Mouse (Mus musculus) layer of hippocampus, postnatal 10 days (tissue): ENCODE data around the gene Mgat5b. TPM values are rescaled to one million over a fixed set of nuclear protein-coding genes. Genes with fewer than 3 reads are reported as not detected.

Experiments
- DNase-seq, 2 experiments: peaks; one replicate each; pipeline ENCODE4 v3.0.0; 2021; ENCODE audit warnings: low spot score in 2 of 2
- total RNA-seq, 2 experiments: library from RNA; stranded (reverse); gene quantifications; 2 replicates each; pipeline ENCODE4 v1.2.3; 2021

The Mgat5b gene
- total RNA-seq, 2 experiments from 2014 or later, result 58.3 to 65.9 TPM

- no peak for DNase-seq
Observed at GRCm38 (mm10) chr11:116974341-116974740, 55.7 kb downstream of the Mgat5b start.

GRCm38 (mm10) chr11:116980313-116980712, 61.6 kb downstream of the Mgat5b start:
- no peak for DNase-seq

GRCm38 (mm10) chr11:116982543-116982942, 63.9 kb downstream of the Mgat5b start:
- no peak for DNase-seq

GRCm38 (mm10) chr11:116985504-116986385, 67.1 kb downstream of the Mgat5b start:
- DNase-seq, result no peak

GRCm38 (mm10) chr11:116988131-116988530, 69.5 kb downstream of the Mgat5b start:
- DNase-seq, result peak; percentile 51 to 58

GRCm38 (mm10) chr11:116990231-116990630, 71.6 kb downstream of the Mgat5b start:
- no peak for DNase-seq

GRCm38 (mm10) chr11:116991410-116991809, 72.7 kb downstream of the Mgat5b start:
- DNase-seq, result no peak

- no peak for DNase-seq
Observed at GRCm38 (mm10) chr11:116991964-116992363, 73.3 kb downstream of the Mgat5b start.

GRCm38 (mm10) chr11:116994095-116994582, 75.5 kb downstream of the Mgat5b start:
- DNase-seq, result peak; percentile 48 to 66

- no peak for DNase-seq
Observed at GRCm38 (mm10) chr11:116996976-116997375, 78.3 kb downstream of the Mgat5b start.

GRCm38 (mm10) chr11:116998935-116999334, 80.3 kb downstream of the Mgat5b start:
- no peak for DNase-seq

GRCm38 (mm10) chr11:117000219-117000618, 81.6 kb downstream of the Mgat5b start:
- DNase-seq, result no peak

- no peak for DNase-seq
Observed at GRCm38 (mm10) chr11:117001789-117002188, 83.1 kb downstream of the Mgat5b start.

GRCm38 (mm10) chr11:117003503-117003902, 84.8 kb downstream of the Mgat5b start:
- no peak for DNase-seq

GRCm38 (mm10) chr11:117004277-117004676, 85.6 kb downstream of the Mgat5b start:
- no peak for DNase-seq

GRCm38 (mm10) chr11:117017462-117017861, 98.8 kb downstream of the Mgat5b start:
- no peak for DNase-seq

- peak; percentile 86 to 91 for DNase-seq
Observed at GRCm38 (mm10) chr11:117018410-117018809, 99.7 kb downstream of the Mgat5b start.

GRCm38 (mm10) chr11:117021026-117021425, 102.4 kb downstream of the Mgat5b start:
- no peak for DNase-seq

GRCm38 (mm10) chr11:117023537-117023936, 104.9 kb downstream of the Mgat5b start:
- no peak for DNase-seq

GRCm38 (mm10) chr11:117027681-117028080, 109.0 kb downstream of the Mgat5b start:
- no peak for DNase-seq

- peak; percentile 40 to 54 for DNase-seq
Observed at GRCm38 (mm10) chr11:117028861-117029568, 110.4 kb downstream of the Mgat5b start.

GRCm38 (mm10) chr11:117029569-117029955, 110.9 kb downstream of the Mgat5b start:
- DNase-seq, result no peak
